Mouse (Mus musculus): ENCODE data around the gene Tmem185b.

Tmem185b gene

GRCm38 (mm10) chr1:119525689-119526591, at the start of gene Tmem185b:
Tmem185b (plus strand) TSS chr1:119526160.
- peak; percentile 96 for DNase-seq

GRCm38 (mm10) chr1:119476905-119477353, 49.0 kb upstream of the Tmem185b start:
- no peak for DNase-seq

- DNase-seq: no peak
Measured at GRCm38 (mm10) chr1:119479641-119480040, 46.3 kb upstream of the Tmem185b start.

GRCm38 (mm10) chr1:119480678-119481077, 45.3 kb upstream of the Tmem185b start:
- no peak for DNase-seq

GRCm38 (mm10) chr1:119481205-119481932, 44.6 kb upstream of the Tmem185b start:
- no peak for DNase-seq

- DNase-seq: no peak
Measured at GRCm38 (mm10) chr1:119482891-119483290, 43.1 kb upstream of the Tmem185b start.

- peak; percentile 43 for DNase-seq
Measured at GRCm38 (mm10) chr1:119484457-119484856, 41.5 kb upstream of the Tmem185b start.

- DNase-seq: no peak
Measured at GRCm38 (mm10) chr1:119485825-119486224, 40.1 kb upstream of the Tmem185b start.

- no peak for DNase-seq
Measured at GRCm38 (mm10) chr1:119487917-119488590, 37.9 kb upstream of the Tmem185b start.

- DNase-seq: no peak
Measured at GRCm38 (mm10) chr1:119490765-119491164, 35.2 kb upstream of the Tmem185b start.

- peak; percentile 89 for DNase-seq
Measured at GRCm38 (mm10) chr1:119492097-119492496, 33.9 kb upstream of the Tmem185b start.

GRCm38 (mm10) chr1:119492505-119492904, 33.5 kb upstream of the Tmem185b start:
- DNase-seq: no peak

GRCm38 (mm10) chr1:119494024-119494711, 31.8 kb upstream of the Tmem185b start:
- DNase-seq: no peak

- DNase-seq: no peak
Measured at GRCm38 (mm10) chr1:119494712-119495395, 31.1 kb upstream of the Tmem185b start.

- peak; percentile 67 for DNase-seq
Measured at GRCm38 (mm10) chr1:119495396-119495775, 30.6 kb upstream of the Tmem185b start.

GRCm38 (mm10) chr1:119497346-119498004, 28.5 kb upstream of the Tmem185b start:
- no peak for DNase-seq

- DNase-seq: no peak
Measured at GRCm38 (mm10) chr1:119498536-119499231, 27.3 kb upstream of the Tmem185b start.

- no peak for DNase-seq
Measured at GRCm38 (mm10) chr1:119499456-119499855, 26.5 kb upstream of the Tmem185b start.

- no peak for DNase-seq
Measured at GRCm38 (mm10) chr1:119501881-119502280, 24.1 kb upstream of the Tmem185b start.

- DNase-seq: no peak
Measured at GRCm38 (mm10) chr1:119502729-119503128, 23.2 kb upstream of the Tmem185b start.

GRCm38 (mm10) chr1:119503181-119503580, 22.8 kb upstream of the Tmem185b start:
- no peak for DNase-seq
